In the genomic region with DNA sequence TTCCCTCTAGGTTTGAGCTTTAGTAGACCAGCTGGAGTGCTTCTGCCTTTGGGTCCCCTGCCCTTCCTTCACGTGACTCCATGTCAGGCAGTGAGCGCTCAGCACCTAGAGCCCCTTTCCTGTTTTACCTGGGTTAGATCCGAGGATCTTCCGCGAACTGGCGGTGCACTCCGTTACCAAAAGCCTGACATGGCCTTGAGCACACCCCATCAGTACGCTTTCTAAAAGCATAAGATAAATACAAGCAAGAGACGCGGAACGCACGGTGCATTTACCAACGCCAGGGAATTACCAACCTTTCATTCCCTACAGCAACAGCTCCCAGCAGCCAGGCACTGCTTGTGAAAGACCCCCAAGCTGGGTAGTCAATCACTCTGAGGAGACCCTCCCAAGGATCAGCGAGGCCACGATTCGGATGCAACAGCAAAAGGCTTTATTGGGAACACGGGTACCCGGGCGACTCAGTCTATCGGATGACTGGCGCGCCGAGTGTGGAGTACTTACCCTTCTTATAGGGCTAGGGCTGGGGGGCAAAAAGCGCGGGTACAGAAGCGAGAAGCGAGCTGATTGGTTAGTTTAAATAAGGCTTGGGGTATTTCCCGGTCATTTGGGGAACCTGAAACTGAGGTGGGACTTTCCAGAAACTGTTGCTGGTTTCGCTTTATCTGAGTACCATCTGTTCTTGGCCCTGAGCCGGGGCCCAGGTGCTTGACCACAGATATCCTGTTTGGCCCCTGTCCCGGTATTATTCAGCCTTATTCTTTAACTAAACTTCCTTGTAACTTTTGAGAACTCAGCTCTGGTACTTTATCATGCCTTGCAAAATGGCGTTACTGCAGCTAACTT, we compare ENCODE assay signal across 8 mouse cellular contexts. TPM values are rescaled to one million over a fixed set of nuclear protein-coding genes. Genes with fewer than 3 reads are reported as not detected.
DNase-seq lines count a peak whose midpoint lies in the region; ATAC-seq and TF ChIP-seq lines count a peak whose summit lies in the region.
"Not testable (repeated sequence)": the region's sequence is repeated elsewhere in the genome, so short reads cannot be mapped to it uniquely, and the experiment has no call there.

No protein-coding gene starts in this region.

- H3K27ac ChIP-seq in ES-Bruce4 (ENCODE audit: insufficient read depth, low read length) = peak overlapping the region; percentile 85
- H3K27ac ChIP-seq in forebrain, embryonic 15.5 days (replicated peaks) = peak overlapping the region; percentile 98
- peak overlapping the region; percentile 96; the same call in 1 of the 2 replicates for H3K27ac ChIP-seq in hindbrain, embryonic 13.5 days
- H3K27ac ChIP-seq in limb, embryonic 10.5 days = peak overlapping the region; percentile 94
- peak overlapping the region; percentile 98 for H3K27ac ChIP-seq in lung, postnatal 0 days (ENCODE audit: low read length)
- H3K27ac ChIP-seq in neural tube, embryonic 12.5 days = peak overlapping the region; percentile 94; the same call in 1 of the 2 replicates
- peak overlapping the region; percentile 94; the same call in 1 of the 2 replicates for H3K27ac ChIP-seq in testis, adult 2 months (ENCODE audit: control insufficient read depth, insufficient read depth, low read depth, low read length)

- not testable (repeated sequence) for ATAC-seq in forebrain, embryonic 15.5 days (replicated peaks); hindbrain, embryonic 13.5 days (ENCODE audit: low FRiP score); lung, postnatal 0 days; neural tube, embryonic 12.5 days (ENCODE audit: low FRiP score, low read depth)

- TF ChIP-seq EP300 in ES-Bruce4 (IDR thresholded peaks at IDR 0.05; ENCODE audit: insufficient read depth, low read depth, low read length); lung, postnatal 0 days (IDR thresholded peaks at IDR 0.05): not testable (repeated sequence)

- peak; percentile 24 for DNase-seq in embryo, embryonic 10 days (ENCODE audit: low spot score)
- peak; percentile 62 for DNase-seq in limb, embryonic 10.5 days (ENCODE audit: low spot score)
- peak; percentile 29 for DNase-seq in lung, postnatal 0 days (ENCODE audit: low spot score)

- H3K4me1 ChIP-seq in ES-Bruce4 (ENCODE audit: control insufficient read depth, insufficient read depth, low read length) = not testable (repeated sequence)
- H3K4me1 ChIP-seq in forebrain, embryonic 15.5 days = peaks cover 38% of the 10 kb centered on the region
- H3K4me1 ChIP-seq in hindbrain, embryonic 13.5 days (replicated peaks) = peaks cover 32% of the 10 kb centered on the region
- H3K4me1 ChIP-seq in limb, embryonic 10.5 days = peaks cover 41% of the 10 kb centered on the region
- peaks cover 21% of the 10 kb centered on the region for H3K4me1 ChIP-seq in lung, postnatal 0 days (ENCODE audit: insufficient read depth, low read depth, low read length)
- H3K4me1 ChIP-seq in neural tube, embryonic 12.5 days = peaks cover 29% of the 10 kb centered on the region
- H3K4me1 ChIP-seq in testis, adult 2 months (ENCODE audit: control insufficient read depth, insufficient read depth, low read length) = peaks cover 13% of the 10 kb centered on the region

- not testable (repeated sequence) for TF ChIP-seq POLR2A in ES-Bruce4 (IDR thresholded peaks at IDR 0.05; ENCODE audit: insufficient read depth, low read length); testis, adult 2 months (IDR thresholded peaks at IDR 0.05; ENCODE audit: control insufficient read depth, low read depth, low read length)

- H3K9ac ChIP-seq in ES-Bruce4 (ENCODE audit: low read depth, poor library complexity, severe bottlenecking) = peak overlapping the region; percentile 92
- peak overlapping the region; percentile 89 for H3K9ac ChIP-seq in forebrain, embryonic 15.5 days (replicated peaks)
- peak overlapping the region; percentile 97 for H3K9ac ChIP-seq in hindbrain, embryonic 13.5 days
- H3K9ac ChIP-seq in lung, postnatal 0 days (replicated peaks; ENCODE audit: low read depth) = peak overlapping the region; percentile 29; the same call in 1 of the 2 replicates
- peak overlapping the region; percentile 96 for H3K9ac ChIP-seq in neural tube, embryonic 12.5 days

- peak overlapping the region; percentile 97 for H3K4me2 ChIP-seq in forebrain, embryonic 15.5 days (replicated peaks)
- peak overlapping the region; percentile 100 for H3K4me2 ChIP-seq in hindbrain, embryonic 13.5 days
- peak overlapping the region; percentile 99 for H3K4me2 ChIP-seq in lung, postnatal 0 days (replicated peaks; ENCODE audit: low read depth, low read length)
- H3K4me2 ChIP-seq in neural tube, embryonic 12.5 days (replicated peaks) = peak overlapping the region; percentile 97

- not testable (repeated sequence) for H3K9me3 ChIP-seq in ES-Bruce4 (replicated peaks; ENCODE audit: control insufficient read depth, insufficient read depth, low read length, poor library complexity, severe bottlenecking); forebrain, embryonic 15.5 days; hindbrain, embryonic 13.5 days; limb, embryonic 10.5 days (replicated peaks); lung, postnatal 0 days (ENCODE audit: low read length); neural tube, embryonic 12.5 days

- H3K27me3 ChIP-seq in ES-Bruce4 (ENCODE audit: control insufficient read depth, insufficient read depth, low read length, poor library complexity, severe bottlenecking); forebrain, embryonic 15.5 days; hindbrain, embryonic 13.5 days; limb, embryonic 10.5 days (ENCODE audit: low read depth, poor library complexity, severe bottlenecking); lung, postnatal 0 days (replicated peaks; ENCODE audit: insufficient read depth, low read length); neural tube, embryonic 12.5 days (replicated peaks); testis, adult 2 months (ENCODE audit: control insufficient read depth, insufficient read depth, low read length): not testable (repeated sequence)

- H3K36me3 ChIP-seq in ES-Bruce4 (ENCODE audit: control insufficient read depth, insufficient read depth, low read length, poor library complexity, severe bottlenecking) = peaks cover 17% of the 10 kb centered on the region
- peaks cover 13% of the 10 kb centered on the region for H3K36me3 ChIP-seq in forebrain, embryonic 15.5 days
- H3K36me3 ChIP-seq in hindbrain, embryonic 13.5 days = peaks cover 11% of the 10 kb centered on the region
- H3K36me3 ChIP-seq in limb, embryonic 10.5 days = peaks cover 64% of the 10 kb centered on the region
- not testable (repeated sequence) for H3K36me3 ChIP-seq in lung, postnatal 0 days (ENCODE audit: insufficient read depth, low read length); testis, adult 2 months (ENCODE audit: control insufficient read depth, insufficient read depth, low read length)
- peaks cover 25% of the 10 kb centered on the region for H3K36me3 ChIP-seq in neural tube, embryonic 12.5 days

- peak overlapping the region; percentile 94 for H3K4me3 ChIP-seq in ES-Bruce4 (ENCODE audit: low read depth, low read length)
- H3K4me3 ChIP-seq in forebrain, embryonic 15.5 days = peak overlapping the region; percentile 79
- H3K4me3 ChIP-seq in hindbrain, embryonic 13.5 days = peak overlapping the region; percentile 90
- peak overlapping the region; percentile 84 for H3K4me3 ChIP-seq in limb, embryonic 10.5 days
- peak overlapping the region; percentile 81 for H3K4me3 ChIP-seq in lung, postnatal 0 days (ENCODE audit: low read depth, low read length)
- peak overlapping the region; percentile 95 for H3K4me3 ChIP-seq in neural tube, embryonic 12.5 days
- peak overlapping the region; percentile 94 for H3K4me3 ChIP-seq in testis, adult 2 months (ENCODE audit: control insufficient read depth, low read depth, low read length)

- WGBS in forebrain, embryonic 15.5 days = 22% methylated on average over 30 of the region's 32 CpGs
- 22% methylated on average over 30 of the region's 32 CpGs for WGBS in hindbrain, embryonic 13.5 days
- 31% methylated on average over 30 of the region's 32 CpGs for WGBS in limb, embryonic 10.5 days
- 9% methylated on average over 28 of the region's 32 CpGs for WGBS in lung, postnatal 0 days
- 26% methylated on average over 29 of the region's 32 CpGs for WGBS in neural tube, embryonic 12.5 days

- not testable (repeated sequence) for TF ChIP-seq CTCF in ES-Bruce4 (IDR thresholded peaks at IDR 0.05; ENCODE audit: low read depth, low read length); lung, postnatal 0 days (IDR thresholded peaks at IDR 0.05); testis, adult 2 months (IDR thresholded peaks at IDR 0.05; ENCODE audit: control insufficient read depth, insufficient read depth, insufficient replicate concordance, low read depth, low read length)

RNA-seq across cellular contexts. Expression of a gene that starts 0.7 kb away (rescaled TPM):
- 108 and 123 TPM in 2 replicates for polyA plus RNA-seq in ES-Bruce4 (2011; ENCODE audit: insufficient read depth, insufficient read length, low read depth, missing spikeins)
- polyA plus RNA-seq in forebrain, embryonic 15.5 days (2015; fragmentation: Nextera tagmentation; extraction: Ambion mirVana) = 82.9 and 88.6 TPM in 2 replicates
- 57.3 TPM in 2 replicates for polyA plus RNA-seq in hindbrain, embryonic 13.5 days (2015; fragmentation: Nextera tagmentation; extraction: Ambion mirVana)
- 222 and 267 TPM in 2 replicates for polyA plus RNA-seq in limb, embryonic 10.5 days (2016; fragmentation: Nextera tagmentation; extraction: Ambion mirVana)
- 24.6 and 24.7 TPM in 2 replicates for polyA plus RNA-seq in lung, postnatal 0 days (2015; fragmentation: Nextera tagmentation; extraction: Ambion mirVana)
- polyA plus RNA-seq in neural tube, embryonic 12.5 days (2016; fragmentation: Nextera tagmentation; extraction: Ambion mirVana) = 118 and 119 TPM in 2 replicates
- polyA plus RNA-seq in testis, adult 2 months (2012; rRNA removed) = 261 and 309 TPM in 2 replicates

RNA-seq across cellular contexts. Expression of a gene that starts 16.3 kb away (rescaled TPM):
- 0.30 and 0.33 TPM in 2 replicates for polyA plus RNA-seq in ES-Bruce4 (2011; ENCODE audit: insufficient read depth, insufficient read length, low read depth, missing spikeins)
- polyA plus RNA-seq in forebrain, embryonic 15.5 days (2015; fragmentation: Nextera tagmentation; extraction: Ambion mirVana) = 0.14 and 0.28 TPM in 2 replicates
- 0.16 and 0.18 TPM in 2 replicates for polyA plus RNA-seq in hindbrain, embryonic 13.5 days (2015; fragmentation: Nextera tagmentation; extraction: Ambion mirVana)
- polyA plus RNA-seq in limb, embryonic 10.5 days (2016; fragmentation: Nextera tagmentation; extraction: Ambion mirVana) = 0.15 and 0.23 TPM in 2 replicates
- polyA plus RNA-seq in lung, postnatal 0 days (2015; fragmentation: Nextera tagmentation; extraction: Ambion mirVana) = 0.30 and 0.36 TPM in 2 replicates
- 0.06 and 0.15 TPM in 2 replicates for polyA plus RNA-seq in neural tube, embryonic 12.5 days (2016; fragmentation: Nextera tagmentation; extraction: Ambion mirVana)
- polyA plus RNA-seq in testis, adult 2 months (2012; rRNA removed) = 0.65 and 0.84 TPM in 2 replicates

RNA-seq across cellular contexts. Expression of a gene that starts 18.4 kb away (rescaled TPM):
- polyA plus RNA-seq in ES-Bruce4 (2011; ENCODE audit: insufficient read depth, insufficient read length, low read depth, missing spikeins) = 163 and 166 TPM in 2 replicates
- polyA plus RNA-seq in forebrain, embryonic 15.5 days (2015; fragmentation: Nextera tagmentation; extraction: Ambion mirVana) = 132 and 149 TPM in 2 replicates
- polyA plus RNA-seq in hindbrain, embryonic 13.5 days (2015; fragmentation: Nextera tagmentation; extraction: Ambion mirVana) = 112 and 117 TPM in 2 replicates
- polyA plus RNA-seq in limb, embryonic 10.5 days (2016; fragmentation: Nextera tagmentation; extraction: Ambion mirVana) = 320 and 365 TPM in 2 replicates
- polyA plus RNA-seq in lung, postnatal 0 days (2015; fragmentation: Nextera tagmentation; extraction: Ambion mirVana) = 47.3 and 55.4 TPM in 2 replicates
- 150 and 158 TPM in 2 replicates for polyA plus RNA-seq in neural tube, embryonic 12.5 days (2016; fragmentation: Nextera tagmentation; extraction: Ambion mirVana)
- 480 and 579 TPM in 2 replicates for polyA plus RNA-seq in testis, adult 2 months (2012; rRNA removed)

RNA-seq across cellular contexts. Expression of a gene that starts 27.6 kb away (rescaled TPM):
- 0.25 TPM in 1 of 2 replicates, not detected in the other for polyA plus RNA-seq in ES-Bruce4 (2011; ENCODE audit: insufficient read depth, insufficient read length, low read depth, missing spikeins)
- polyA plus RNA-seq in forebrain, embryonic 15.5 days (2015; fragmentation: Nextera tagmentation; extraction: Ambion mirVana) = 1.5 TPM in 2 replicates
- 0.85 and 1.1 TPM in 2 replicates for polyA plus RNA-seq in hindbrain, embryonic 13.5 days (2015; fragmentation: Nextera tagmentation; extraction: Ambion mirVana)
- polyA plus RNA-seq in limb, embryonic 10.5 days (2016; fragmentation: Nextera tagmentation; extraction: Ambion mirVana) = 0.58 and 0.85 TPM in 2 replicates
- polyA plus RNA-seq in lung, postnatal 0 days (2015; fragmentation: Nextera tagmentation; extraction: Ambion mirVana) = 0.70 and 0.79 TPM in 2 replicates
- polyA plus RNA-seq in neural tube, embryonic 12.5 days (2016; fragmentation: Nextera tagmentation; extraction: Ambion mirVana) = 1.4 and 2.3 TPM in 2 replicates
- polyA plus RNA-seq in testis, adult 2 months (2012; rRNA removed) = 718 and 731 TPM in 2 replicates

RNA-seq across cellular contexts. Expression of a gene that starts 27.7 kb away (rescaled TPM):
- 1.7 and 3.9 TPM in 2 replicates for polyA plus RNA-seq in ES-Bruce4 (2011; ENCODE audit: insufficient read depth, insufficient read length, low read depth, missing spikeins)
- 5.8 and 5.9 TPM in 2 replicates for polyA plus RNA-seq in forebrain, embryonic 15.5 days (2015; fragmentation: Nextera tagmentation; extraction: Ambion mirVana)
- polyA plus RNA-seq in hindbrain, embryonic 13.5 days (2015; fragmentation: Nextera tagmentation; extraction: Ambion mirVana) = 2.5 and 2.9 TPM in 2 replicates
- polyA plus RNA-seq in limb, embryonic 10.5 days (2016; fragmentation: Nextera tagmentation; extraction: Ambion mirVana) = 1.2 and 1.4 TPM in 2 replicates
- 1.7 TPM in 2 replicates for polyA plus RNA-seq in lung, postnatal 0 days (2015; fragmentation: Nextera tagmentation; extraction: Ambion mirVana)
- polyA plus RNA-seq in neural tube, embryonic 12.5 days (2016; fragmentation: Nextera tagmentation; extraction: Ambion mirVana) = 3.8 and 5.0 TPM in 2 replicates
- 3.5 and 3.8 TPM in 2 replicates for polyA plus RNA-seq in testis, adult 2 months (2012; rRNA removed)

Comparison
In these comparisons a context has a peak if more than half of its experiments do, and no peak if none do; other contexts are left out.
1. H3K9ac ChIP-seq: peak in every context shown above with its lines; median percentile 97 in hindbrain, embryonic 13.5 days; 96 in neural tube, embryonic 12.5 days; 92 in ES-Bruce4; 89 in forebrain, embryonic 15.5 days; 29 in lung, postnatal 0 days.